Comparison of ENCODE assay signal across 23 mouse cellular contexts in genomic region chr7:99279586-99279985, GRCm38 (mm10). TPM values are rescaled to one million over a fixed set of nuclear protein-coding genes. Genes with fewer than 3 reads are reported as not detected.
A peak's percentile ranks its signal among the peaks of the same experiment; 100 is the strongest.
DNase-seq lines count a peak whose midpoint lies in the region; ATAC-seq and TF ChIP-seq lines count a peak whose summit lies in the region.
"Had no signal": no experiment of that assay in that cellular context is flagged by ENCODE, and none has a peak within 500 bp of the region (broad histone marks: within the 10 kb centered on the region; RNA-seq: fewer than 3 reads in every experiment).

No protein-coding gene starts in this region.

- H3K27me3 ChIP-seq in forebrain, embryonic 12.5 days: no peaks in the 10 kb centered on the region
- H3K27me3 ChIP-seq in forebrain, embryonic 15.5 days: no peaks in the 10 kb centered on the region
- peaks cover 45% of the 10 kb centered on the region for H3K27me3 ChIP-seq in midbrain, embryonic 12.5 days
- H3K27me3 ChIP-seq in midbrain, embryonic 10.5 days (ENCODE audit: low read depth, poor library complexity, severe bottlenecking): peaks cover 54% of the 10 kb centered on the region
- H3K27me3 ChIP-seq in midbrain, postnatal 0 days (ENCODE audit: insufficient read depth, low read length): no peaks in the 10 kb centered on the region
- H3K27me3 ChIP-seq in midbrain, embryonic 16.5 days (ENCODE audit: control insufficient read depth, insufficient read depth, low read depth, low read length): no peaks in the 10 kb centered on the region
- H3K27me3 ChIP-seq: heart, embryonic 15.5 days; hindbrain, embryonic 15.5 days had no signal

- H3K9ac ChIP-seq in forebrain, embryonic 12.5 days: no peak overlapping the region
- H3K9ac ChIP-seq in forebrain, embryonic 15.5 days (replicated peaks): no peak overlapping the region
- H3K9ac ChIP-seq in midbrain, embryonic 12.5 days (replicated peaks): no peak overlapping the region
- H3K9ac ChIP-seq in midbrain, postnatal 0 days (replicated peaks; ENCODE audit: low read length, poor library complexity, severe bottlenecking): peak overlapping the region; percentile 29; the same call in 1 of the 2 replicates
- H3K9ac ChIP-seq in midbrain, embryonic 16.5 days (ENCODE audit: low read depth, low read length): no peak overlapping the region
- H3K9ac ChIP-seq: heart, embryonic 12.5 days; heart, embryonic 15.5 days; hindbrain, embryonic 15.5 days had no signal

- H3K36me3 ChIP-seq in forebrain, embryonic 12.5 days (replicated peaks): peaks cover 3% of the 10 kb centered on the region; the same call in 1 of the 2 replicates
- H3K36me3 ChIP-seq in forebrain, embryonic 15.5 days: no peaks in the 10 kb centered on the region
- H3K36me3 ChIP-seq in midbrain, embryonic 12.5 days: no peaks in the 10 kb centered on the region
- H3K36me3 ChIP-seq in midbrain, embryonic 10.5 days: peaks cover 8% of the 10 kb centered on the region; the same call in 1 of the 2 replicates
- H3K36me3 ChIP-seq in midbrain, postnatal 0 days (ENCODE audit: insufficient read depth, low read length): peaks cover 3% of the 10 kb centered on the region; the same call in 1 of the 2 replicates
- H3K36me3 ChIP-seq in midbrain, embryonic 16.5 days (ENCODE audit: control insufficient read depth, insufficient read depth, low read length): no peaks in the 10 kb centered on the region
- H3K36me3 ChIP-seq: forebrain, embryonic 10.5 days; heart, embryonic 12.5 days; heart, embryonic 15.5 days had no signal

- no peak for ATAC-seq in forebrain, embryonic 12.5 days (ENCODE audit: low FRiP score)
- ATAC-seq in forebrain, embryonic 15.5 days (replicated peaks): no peak
- no peak for ATAC-seq in midbrain, embryonic 12.5 days (ENCODE audit: low FRiP score, low read depth)
- ATAC-seq in midbrain, postnatal 0 days (ENCODE audit: low FRiP score): no peak
- ATAC-seq in midbrain, embryonic 16.5 days: no peak
- ATAC-seq: activated CD4-positive, CD25-positive, alpha-beta regulatory T cell, adult 4 months; forebrain, embryonic 14.5 days had no signal

- TF ChIP-seq CTCF in midbrain, postnatal 0 days (IDR thresholded peaks at IDR 0.05): no peak

- DNase-seq in midbrain, embryonic 10.5 days (ENCODE audit: low spot score): no peak
- no peak for DNase-seq in midbrain, postnatal 0 days (ENCODE audit: low spot score)
- DNase-seq in retina, postnatal 7 days (ENCODE audit: low read depth, low spot score): peak; percentile 64
- DNase-seq: adrenal gland, adult 8-10 months; adrenal gland, postnatal 25 days; cerebellum, adult 11-12 months; cerebellum, adult 8-10 months; cerebellum, postnatal 14 days; gastrocnemius, postnatal 25 days; heart, adult 18-20 months; heart, postnatal 10 days; heart, postnatal 36 days had no signal

- peak overlapping the region; percentile 13; the same call in 1 of the 2 replicates for H3K27ac ChIP-seq in forebrain, embryonic 12.5 days
- no peak overlapping the region for H3K27ac ChIP-seq in forebrain, embryonic 15.5 days (replicated peaks)
- H3K27ac ChIP-seq in midbrain, embryonic 12.5 days (replicated peaks): 0 out of 2 replicates have a peak overlapping the region, but pooled peaks have one; percentile 6
- H3K27ac ChIP-seq in midbrain, embryonic 10.5 days (replicated peaks): no peak overlapping the region
- peak overlapping the region; percentile 32; the same call in 1 of the 2 replicates for H3K27ac ChIP-seq in midbrain, postnatal 0 days (ENCODE audit: low read depth, low read length)
- no peak overlapping the region for H3K27ac ChIP-seq in midbrain, embryonic 16.5 days (ENCODE audit: low read length)
- H3K27ac ChIP-seq: forebrain, embryonic 10.5 days; heart, embryonic 15.5 days; hindbrain, embryonic 15.5 days had no signal

- no peak overlapping the region for H3K4me2 ChIP-seq in forebrain, embryonic 12.5 days
- H3K4me2 ChIP-seq in forebrain, embryonic 15.5 days (replicated peaks): no peak overlapping the region
- no peak overlapping the region for H3K4me2 ChIP-seq in midbrain, embryonic 12.5 days (replicated peaks)
- no peak overlapping the region for H3K4me2 ChIP-seq in midbrain, postnatal 0 days (ENCODE audit: low read depth, low read length, poor library complexity, severe bottlenecking)
- no peak overlapping the region for H3K4me2 ChIP-seq in midbrain, embryonic 16.5 days (ENCODE audit: low read length)
- H3K4me2 ChIP-seq: heart, embryonic 12.5 days; heart, embryonic 15.5 days; hindbrain, embryonic 15.5 days had no signal

- no peak overlapping the region for H3K4me3 ChIP-seq in forebrain, embryonic 12.5 days (replicated peaks)
- no peak overlapping the region for H3K4me3 ChIP-seq in forebrain, embryonic 15.5 days
- H3K4me3 ChIP-seq in midbrain, embryonic 12.5 days: no peak overlapping the region
- no peak overlapping the region for H3K4me3 ChIP-seq in midbrain, embryonic 10.5 days
- no peak overlapping the region for H3K4me3 ChIP-seq in midbrain, postnatal 0 days (ENCODE audit: low read depth, low read length)
- H3K4me3 ChIP-seq in midbrain, embryonic 16.5 days (ENCODE audit: low read depth, low read length): no peak overlapping the region
- H3K4me3 ChIP-seq: forebrain, embryonic 10.5 days; heart, embryonic 12.5 days; heart, embryonic 15.5 days; hindbrain, embryonic 15.5 days had no signal

- 36% methylated on average over 8 of the region's 8 CpGs for WGBS in forebrain, embryonic 12.5 days
- WGBS in forebrain, embryonic 15.5 days: 34% methylated on average over 8 of the region's 8 CpGs
- WGBS in midbrain, embryonic 12.5 days: 25% methylated on average over 8 of the region's 8 CpGs
- WGBS in midbrain, embryonic 10.5 days: 41% methylated on average over 8 of the region's 8 CpGs
- WGBS in midbrain, postnatal 0 days: 24% methylated on average over 8 of the region's 8 CpGs
- 22% methylated on average over 8 of the region's 8 CpGs for WGBS in midbrain, embryonic 16.5 days

- no peaks in the 10 kb centered on the region for H3K9me3 ChIP-seq in forebrain, embryonic 12.5 days
- no peaks in the 10 kb centered on the region for H3K9me3 ChIP-seq in forebrain, embryonic 15.5 days
- H3K9me3 ChIP-seq in midbrain, embryonic 12.5 days: no peaks in the 10 kb centered on the region
- H3K9me3 ChIP-seq in midbrain, embryonic 10.5 days (replicated peaks): no peaks in the 10 kb centered on the region
- no peaks in the 10 kb centered on the region for H3K9me3 ChIP-seq in midbrain, postnatal 0 days (ENCODE audit: low read length)
- no peaks in the 10 kb centered on the region for H3K9me3 ChIP-seq in midbrain, embryonic 16.5 days (replicated peaks; ENCODE audit: control insufficient read depth, low read length, poor library complexity, severe bottlenecking)
- H3K9me3 ChIP-seq: forebrain, embryonic 10.5 days; heart, embryonic 12.5 days; heart, embryonic 15.5 days; hindbrain, embryonic 15.5 days had no signal

- H3K4me1 ChIP-seq in forebrain, embryonic 12.5 days: peaks cover 25% of the 10 kb centered on the region
- peaks cover 19% of the 10 kb centered on the region for H3K4me1 ChIP-seq in forebrain, embryonic 15.5 days
- H3K4me1 ChIP-seq in midbrain, embryonic 12.5 days: peaks cover 19% of the 10 kb centered on the region
- peaks cover 24% of the 10 kb centered on the region for H3K4me1 ChIP-seq in midbrain, embryonic 10.5 days
- H3K4me1 ChIP-seq in midbrain, postnatal 0 days (ENCODE audit: insufficient read depth, low read length): peaks cover 8% of the 10 kb centered on the region; the same call in 1 of the 2 replicates
- peaks cover 22% of the 10 kb centered on the region for H3K4me1 ChIP-seq in midbrain, embryonic 16.5 days (ENCODE audit: control insufficient read depth, insufficient read depth, low read length)
- H3K4me1 ChIP-seq: heart, embryonic 12.5 days; heart, embryonic 15.5 days had no signal

RNA-seq across cellular contexts. Expression of gene Map6, which starts 12.3 kb away (rescaled TPM):
- 63.5 and 65.1 TPM in 2 replicates for polyA plus RNA-seq in forebrain, embryonic 12.5 days (2016; fragmentation: Nextera tagmentation; extraction: Ambion mirVana)
- polyA plus RNA-seq in forebrain, embryonic 15.5 days (2015; fragmentation: Nextera tagmentation; extraction: Ambion mirVana): 77.8 and 80.9 TPM in 2 replicates
- 87.5 and 98.6 TPM in 2 replicates for polyA plus RNA-seq in midbrain, embryonic 12.5 days (2016; fragmentation: Nextera tagmentation; extraction: Ambion mirVana)
- 27.9 and 39.5 TPM in 2 replicates for polyA plus RNA-seq in midbrain, embryonic 10.5 days (2016; fragmentation: Nextera tagmentation; extraction: Ambion mirVana)
- 326 and 332 TPM in 2 replicates for total RNA-seq in midbrain, postnatal 0 days (2014; rRNA removed)
- polyA plus RNA-seq in midbrain, postnatal 0 days (2015; fragmentation: Nextera tagmentation; extraction: Ambion mirVana): 117 and 126 TPM in 2 replicates
- 140 and 155 TPM in 2 replicates for polyA plus RNA-seq in midbrain, embryonic 16.5 days (2015; fragmentation: Nextera tagmentation; extraction: Ambion mirVana)

RNA-seq across cellular contexts. Expression of gene Mogat2, which starts 41.2 kb away (rescaled TPM):
- 4.5 and 4.8 TPM in 2 replicates for polyA plus RNA-seq in forebrain, embryonic 12.5 days (2016; fragmentation: Nextera tagmentation; extraction: Ambion mirVana)
- 1.2 and 1.7 TPM in 2 replicates for polyA plus RNA-seq in forebrain, embryonic 15.5 days (2015; fragmentation: Nextera tagmentation; extraction: Ambion mirVana)
- 5.5 and 5.6 TPM in 2 replicates for polyA plus RNA-seq in midbrain, embryonic 12.5 days (2016; fragmentation: Nextera tagmentation; extraction: Ambion mirVana)
- 18.5 and 30.3 TPM in 2 replicates for polyA plus RNA-seq in midbrain, embryonic 10.5 days (2016; fragmentation: Nextera tagmentation; extraction: Ambion mirVana)
- 0.71 TPM in 1 of 2 replicates, not detected in the other for total RNA-seq in midbrain, postnatal 0 days (2014; rRNA removed)
- polyA plus RNA-seq in midbrain, postnatal 0 days (2015; fragmentation: Nextera tagmentation; extraction: Ambion mirVana): 0.33 and 0.38 TPM in 2 replicates
- 1.1 and 1.2 TPM in 2 replicates for polyA plus RNA-seq in midbrain, embryonic 16.5 days (2015; fragmentation: Nextera tagmentation; extraction: Ambion mirVana)
- total RNA-seq: gastrocnemius, adult 8-10 months; gastrocnemius, postnatal 25 days; heart, adult 18-20 months; heart, postnatal 10 days; heart, postnatal 36 days had no signal
- polyA plus RNA-seq: activated CD4-positive, CD25-positive, alpha-beta regulatory T cell, adult 4 months had no signal

Comparison
In these comparisons a context has a peak if more than half of its experiments do, and no peak if none do; other contexts are left out.
1. H3K27ac ChIP-seq: peak in forebrain, embryonic 12.5 days (single experiment), midbrain, embryonic 12.5 days (single experiment) and midbrain, postnatal 0 days (single experiment); none in forebrain, embryonic 15.5 days (single experiment), midbrain, embryonic 10.5 days (single experiment) and midbrain, embryonic 16.5 days (single experiment).